Mouse (Mus musculus) heart, postnatal 0 days (tissue): ENCODE data around the gene Tet2.

ENCODE experiments used
- CTCF ChIP-seq: IDR thresholded peaks from 2 replicates; pipeline ENCODE4 v1.5.1; 2016; ENCODE audit warnings: antibody characterized with exemption, control low read depth, low read depth
- EP300 ChIP-seq: IDR thresholded peaks from 2 replicates; pipeline ENCODE4 v1.6.1; 2016; ENCODE audit warnings: antibody characterized with exemption, low read depth

- TF ChIP-seq CTCF (no peak), EP300 (no peak)
Measured at GRCm38 (mm10) chr3:133423073-133423472, 121.9 kb downstream of the Tet2 start.
